Mouse (Mus musculus) forebrain, embryonic 13.5 days (tissue): ENCODE measurements around the gene Cdkal1. TPM values are rescaled to one million over a fixed set of nuclear protein-coding genes. Genes with fewer than 3 reads are reported as not detected.

ENCODE experiments used
- ATAC-seq: fragments of 200-750 bp; cut with Nextera tagmentation; 2 replicates; pipeline ENCODE4 v1.8.0; 2017
- H3K27ac ChIP-seq: fragments of 300-500 bp; sonication (generic); 2 replicates; pipeline ENCODE4 v1.5.1; 2015; ENCODE audit warnings: inconsistent platforms, mild to moderate bottlenecking, moderate library complexity
- H3K27me3 ChIP-seq: fragments of 300-500 bp; sonication (generic); 2 replicates; pipeline ENCODE4 v1.6.1; 2015; ENCODE audit warnings: mild to moderate bottlenecking, inconsistent platforms
- H3K36me3 ChIP-seq: fragments of 300-500 bp; sonication (generic); 2 replicates; pipeline ENCODE4 v1.6.1; 2015; ENCODE audit warnings: mild to moderate bottlenecking, inconsistent platforms; ENCODE audit not compliant: poor library complexity, severe bottlenecking
- H3K4me1 ChIP-seq: fragments of 300-500 bp; sonication (generic); 2 replicates; pipeline ENCODE4 v1.6.1; 2015; ENCODE audit warnings: inconsistent platforms
- H3K4me2 ChIP-seq: fragments of 300-500 bp; sonication (generic); 2 replicates; pipeline ENCODE4 v1.6.1; 2015; ENCODE audit warnings: inconsistent platforms, mild to moderate bottlenecking, moderate library complexity
- H3K4me3 ChIP-seq: fragments of 300-500 bp; sonication (generic); 2 replicates; pipeline ENCODE4 v1.5.1; 2015; ENCODE audit warnings: mild to moderate bottlenecking, inconsistent platforms
- H3K9ac ChIP-seq: fragments of 300-500 bp; sonication (generic); 2 replicates; pipeline ENCODE4 v1.6.1; 2015; ENCODE audit warnings: mild to moderate bottlenecking, inconsistent platforms
- H3K9me3 ChIP-seq: fragments of 300-500 bp; sonication (generic); replicated peaks from 2 replicates; pipeline ENCODE4 v1.6.1; 2016; ENCODE audit warnings: inconsistent platforms
- WGBS: fragments of 180-500 bp; shearing (Covaris S2); methylation state at CpG from one replicate; pipeline ENCODE4 v1.1.7; 2015; 5-methylcytosine and 5-hydroxymethylcytosine counted together
- polyA plus RNA-seq: library from polyadenylated mRNA; unstranded; fragments of >200 nt; fragmentation: Nextera tagmentation; extraction: Ambion mirVana; gene quantifications from 2 replicates; pipeline ENCODE4 v1.2.1, GENCODE M21; 2015

Cdkal1 gene
- polyA plus RNA-seq, 1 experiment from 2014 or later = 29.5 TPM

DNA sequence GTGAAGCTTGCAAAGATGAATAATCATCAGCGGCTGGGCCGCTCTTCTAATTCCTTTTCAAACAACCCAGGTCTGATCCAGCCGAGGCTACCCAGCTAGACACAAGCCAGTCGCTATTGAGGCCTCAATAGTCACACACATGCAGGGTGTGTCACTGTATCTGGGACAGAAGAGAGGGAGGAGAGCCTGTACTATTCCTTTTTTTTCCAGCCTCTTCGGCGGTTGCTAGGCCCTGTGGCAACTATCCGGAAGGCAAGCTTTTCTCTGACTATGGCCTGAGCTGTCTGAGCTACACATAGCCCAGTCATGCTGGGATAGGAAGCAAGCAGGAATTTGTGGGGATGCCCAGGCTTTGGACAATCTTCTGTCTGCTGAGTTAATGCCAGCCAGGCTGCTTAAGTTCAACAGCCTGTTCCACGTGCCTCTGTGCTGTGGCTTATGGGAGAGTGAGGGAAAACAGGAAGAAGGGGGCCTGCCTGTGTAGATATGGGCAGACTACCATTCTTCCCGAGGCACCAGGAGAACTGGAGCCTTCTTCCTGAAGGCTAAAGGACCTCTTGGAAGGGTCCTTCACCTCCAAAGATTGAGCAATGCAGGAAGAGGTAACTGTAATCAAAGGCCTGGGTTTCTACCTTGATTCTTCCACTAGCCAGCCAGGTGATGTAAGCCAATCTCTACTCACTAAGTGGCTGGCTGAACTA is 658.5 kb downstream of the Cdkal1 start:
- peak; percentile 39; the same call in 1 of the 2 replicates for ATAC-seq
- peak overlapping the region; percentile 26; the same call in 1 of the 2 replicates for H3K9ac ChIP-seq
- H3K27ac ChIP-seq = peak overlapping the region; percentile 86
- H3K4me1 ChIP-seq = peaks cover 43% of the 10 kb centered on the region
- H3K9me3 ChIP-seq = no peaks in the 10 kb centered on the region
- no peak overlapping the region; the same call in 1 of the 2 replicates for H3K4me2 ChIP-seq
- H3K27me3 ChIP-seq = no peaks in the 10 kb centered on the region
- WGBS = 25% methylated on average over 9 of the region's 9 CpGs
- H3K4me3 ChIP-seq = no peak overlapping the region
- no peaks in the 10 kb centered on the region for H3K36me3 ChIP-seq

DNA sequence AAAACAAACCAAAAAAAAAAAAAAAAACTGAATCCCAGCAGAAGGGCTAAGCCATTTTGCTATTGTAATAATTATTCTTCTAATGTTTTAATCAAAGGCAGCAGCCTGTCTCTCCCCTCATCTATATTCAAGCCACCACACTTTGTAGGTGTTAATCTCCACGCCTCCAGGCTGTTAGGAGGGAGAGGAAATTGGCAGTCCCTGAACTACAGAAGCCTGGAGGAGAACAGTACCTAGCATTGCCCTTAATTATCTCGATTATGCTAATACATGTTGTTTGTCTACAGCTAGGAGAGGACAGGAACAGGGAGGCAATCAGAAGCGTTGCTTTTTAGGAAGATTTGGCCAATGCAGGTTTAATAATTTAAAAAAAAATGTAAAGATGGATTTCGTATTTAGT is 659.8 kb downstream of the Cdkal1 start:
- no peak overlapping the region for H3K9ac ChIP-seq
- H3K27me3 ChIP-seq = no peaks in the 10 kb centered on the region
- H3K9me3 ChIP-seq = no peaks in the 10 kb centered on the region
- WGBS = 22% methylated on average over 4 of the region's 4 CpGs
- ATAC-seq = peak; percentile 90
- H3K4me3 ChIP-seq = no peak overlapping the region
- peaks cover 43% of the 10 kb centered on the region for H3K4me1 ChIP-seq
- no peak overlapping the region for H3K4me2 ChIP-seq
- peak overlapping the region; percentile 90 for H3K27ac ChIP-seq
- H3K36me3 ChIP-seq = no peaks in the 10 kb centered on the region

DNA sequence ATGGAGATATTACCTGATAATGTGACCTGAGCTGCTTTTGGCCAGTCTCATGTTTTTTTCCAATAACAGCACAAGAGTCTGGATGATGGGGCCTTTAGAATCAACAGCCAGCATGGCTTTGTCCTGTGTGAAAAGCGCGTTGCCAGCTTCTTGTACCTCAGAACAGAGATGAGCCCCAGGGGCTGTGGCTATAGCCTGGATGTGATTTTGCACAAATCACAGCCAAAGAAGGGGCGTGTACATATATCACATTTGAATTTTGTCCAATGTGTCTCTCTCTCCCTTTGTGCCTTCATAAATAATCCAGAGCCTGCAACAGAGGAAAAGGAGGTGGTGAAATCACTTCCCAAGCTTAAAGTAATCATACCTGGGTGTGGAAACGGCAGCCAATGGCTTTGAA is 660.5 kb downstream of the Cdkal1 start:
- H3K27ac ChIP-seq = peak overlapping the region; percentile 90
- ATAC-seq = peak; percentile 58
- H3K9me3 ChIP-seq = no peaks in the 10 kb centered on the region
- H3K4me1 ChIP-seq = peaks cover 43% of the 10 kb centered on the region
- no peak overlapping the region for H3K9ac ChIP-seq
- H3K4me2 ChIP-seq = peak overlapping the region; percentile 20
- no peaks in the 10 kb centered on the region for H3K27me3 ChIP-seq
- H3K4me3 ChIP-seq = no peak overlapping the region
- H3K36me3 ChIP-seq = no peaks in the 10 kb centered on the region
- WGBS = 44% methylated on average over 4 of the region's 4 CpGs

DNA sequence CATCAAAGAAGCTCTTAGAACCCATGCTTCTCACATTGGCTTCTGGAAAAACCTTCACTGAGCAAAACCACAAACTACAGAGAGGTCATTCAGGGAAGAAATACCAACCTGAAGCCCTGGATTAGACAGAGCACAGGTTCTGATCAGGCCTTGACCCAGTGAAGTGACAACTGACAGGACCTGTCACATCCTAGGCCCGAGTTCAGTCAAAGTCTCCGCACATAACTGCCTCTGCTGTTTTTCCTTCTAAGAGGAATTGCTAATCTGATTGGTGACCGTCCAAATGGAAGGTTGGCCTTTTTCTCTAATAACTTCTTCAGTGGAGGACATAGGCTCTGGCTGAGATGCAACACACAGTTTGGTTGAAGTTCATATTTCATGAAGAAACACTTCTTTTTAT is 662.8 kb downstream of the Cdkal1 start:
- no peak overlapping the region for H3K9ac ChIP-seq
- ATAC-seq = no peak
- no peak overlapping the region for H3K4me2 ChIP-seq
- 91% methylated on average over 3 of the region's 3 CpGs for WGBS
- H3K9me3 ChIP-seq = no peaks in the 10 kb centered on the region
- no peak overlapping the region for H3K27ac ChIP-seq
- no peaks in the 10 kb centered on the region for H3K36me3 ChIP-seq
- H3K27me3 ChIP-seq = no peaks in the 10 kb centered on the region
- H3K4me3 ChIP-seq = no peak overlapping the region
- peaks cover 35% of the 10 kb centered on the region for H3K4me1 ChIP-seq

DNA sequence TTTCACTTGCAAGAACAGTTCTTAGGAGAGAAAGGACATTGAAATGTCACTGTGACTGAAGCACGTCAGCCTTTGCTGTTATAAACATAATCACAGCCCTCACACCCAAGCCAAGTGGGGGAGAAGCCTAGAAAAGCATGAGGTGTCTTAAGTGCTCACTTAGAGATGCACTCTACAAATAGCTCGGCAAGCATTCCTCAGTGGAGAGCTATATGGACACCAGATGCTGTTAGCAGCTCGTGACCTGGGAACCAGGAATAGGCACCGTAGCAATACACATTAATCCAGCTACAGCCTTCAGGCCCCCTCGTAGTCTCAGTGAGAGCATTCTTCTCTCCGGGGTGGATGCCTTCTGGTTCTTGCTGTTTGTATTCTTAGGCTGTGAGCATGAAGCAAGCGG is 664.9 kb downstream of the Cdkal1 start:
- Histone ChIP-seq H3K36me3 (no peaks in the 10 kb centered on the region), H3K4me1 (peaks cover 18% of the 10 kb centered on the region), H3K4me3 (no peak overlapping the region), H3K4me2 (no peak overlapping the region), H3K9me3 (no peaks in the 10 kb centered on the region), H3K27ac (no peak overlapping the region), H3K27me3 (no peaks in the 10 kb centered on the region), H3K9ac (no peak overlapping the region)
- ATAC-seq = no peak
- 89% methylated on average over 7 of the region's 7 CpGs for WGBS

DNA sequence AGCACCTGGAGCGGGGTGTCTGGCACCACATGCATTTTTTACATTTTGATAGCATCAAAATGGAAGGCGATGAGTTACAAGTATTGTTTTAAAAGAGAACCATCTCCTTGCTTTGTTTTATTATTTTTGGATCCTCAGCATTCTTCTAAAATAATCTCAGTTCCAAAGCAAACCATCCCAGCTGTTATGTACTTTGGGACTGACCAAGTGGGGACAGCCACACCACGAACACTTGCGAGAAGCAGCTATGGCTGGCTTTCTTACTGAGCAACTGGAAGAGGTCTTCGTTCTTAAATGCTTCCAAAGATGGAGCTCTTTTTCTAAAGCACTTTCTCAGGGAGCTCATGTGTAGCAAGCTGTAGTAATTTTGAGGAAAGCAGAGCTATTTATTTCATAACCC is 668.7 kb downstream of the Cdkal1 start:
- Histone ChIP-seq H3K9me3 (no peaks in the 10 kb centered on the region), H3K4me3 (no peak overlapping the region), H3K27ac (no peak overlapping the region), H3K4me1 (no peaks in the 10 kb centered on the region), H3K36me3 (no peaks in the 10 kb centered on the region), H3K9ac (no peak overlapping the region), H3K4me2 (no peak overlapping the region), H3K27me3 (no peaks in the 10 kb centered on the region)
- no peak for ATAC-seq
- WGBS = 96% methylated on average over 5 of the region's 5 CpGs

DNA sequence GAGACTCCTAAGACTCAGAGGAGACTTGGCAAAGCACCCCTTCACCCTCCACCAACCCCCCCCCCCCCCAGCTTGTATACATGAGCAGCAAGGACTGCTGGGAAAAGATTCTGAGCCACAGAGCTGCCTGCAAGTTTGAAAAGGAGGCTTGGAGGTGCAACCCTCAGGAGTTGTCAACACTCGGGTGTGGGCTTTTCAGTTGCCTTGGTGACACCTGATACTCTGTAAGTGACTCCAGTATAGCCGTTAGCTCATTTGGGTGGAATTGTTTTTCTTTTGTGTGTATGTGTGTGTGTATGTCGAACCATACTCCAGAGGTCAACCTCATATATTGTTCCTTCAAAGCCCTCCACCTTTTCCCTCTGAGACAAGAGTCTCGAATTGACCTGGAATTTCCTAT is 669.9 kb downstream of the Cdkal1 start:
- 63% methylated on average over 4 of the region's 4 CpGs for WGBS
- Histone ChIP-seq H3K36me3 (no peaks in the 10 kb centered on the region), H3K4me1 (no peaks in the 10 kb centered on the region), H3K9me3 (no peaks in the 10 kb centered on the region), H3K4me2 (no peak overlapping the region), H3K27me3 (no peaks in the 10 kb centered on the region), H3K9ac (no peak overlapping the region), H3K4me3 (no peak overlapping the region), H3K27ac (no peak overlapping the region)
- no peak for ATAC-seq

DNA sequence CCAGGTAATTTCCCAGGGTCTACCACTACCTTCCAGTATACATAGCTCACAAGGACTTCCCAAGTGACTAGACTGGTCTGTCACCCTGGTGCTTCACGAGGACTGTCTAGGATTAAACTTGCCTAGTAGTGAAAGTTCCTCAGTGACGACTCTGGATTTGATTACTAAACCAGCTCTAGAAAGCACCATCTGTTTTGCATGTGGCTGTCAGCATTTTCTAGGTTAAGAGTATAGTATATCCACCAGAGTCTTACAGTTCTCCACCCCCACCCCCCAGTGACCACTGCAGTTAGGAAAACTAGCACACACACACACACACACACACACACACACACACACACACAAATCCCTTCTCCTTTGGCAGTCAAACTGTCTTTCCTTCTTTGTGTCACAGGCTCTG is 670.9 kb downstream of the Cdkal1 start:
- Histone ChIP-seq H3K4me2 (no peak overlapping the region), H3K27me3 (no peaks in the 10 kb centered on the region), H3K9ac (no peak overlapping the region), H3K4me1 (no peaks in the 10 kb centered on the region), H3K36me3 (no peaks in the 10 kb centered on the region), H3K4me3 (no peak overlapping the region), H3K27ac (no peak overlapping the region), H3K9me3 (no peaks in the 10 kb centered on the region)
- WGBS = 78% methylated on average over 2 of the region's 2 CpGs
- ATAC-seq = no peak

DNA sequence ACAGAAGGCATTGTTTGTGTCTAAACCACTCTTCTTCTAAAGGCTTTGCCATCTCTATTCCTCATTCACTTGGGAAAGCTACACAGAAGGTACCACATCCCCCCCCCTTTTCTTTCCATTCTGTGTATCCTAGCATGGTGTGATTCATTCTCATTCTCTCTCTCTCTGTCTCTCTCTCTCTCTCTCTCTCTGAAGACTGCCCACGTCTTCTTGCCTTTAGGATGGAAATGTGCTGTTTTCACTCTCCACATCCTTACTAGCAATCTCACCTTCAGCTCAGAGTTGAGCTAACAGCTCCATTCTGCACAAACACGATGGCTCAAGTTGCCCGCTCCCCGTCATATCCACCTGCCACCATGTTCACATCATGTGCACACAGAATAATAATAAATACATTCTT is 675.6 kb downstream of the Cdkal1 start:
- 90% methylated on average over 4 of the region's 4 CpGs for WGBS
- H3K4me3 ChIP-seq = no peak overlapping the region

DNA sequence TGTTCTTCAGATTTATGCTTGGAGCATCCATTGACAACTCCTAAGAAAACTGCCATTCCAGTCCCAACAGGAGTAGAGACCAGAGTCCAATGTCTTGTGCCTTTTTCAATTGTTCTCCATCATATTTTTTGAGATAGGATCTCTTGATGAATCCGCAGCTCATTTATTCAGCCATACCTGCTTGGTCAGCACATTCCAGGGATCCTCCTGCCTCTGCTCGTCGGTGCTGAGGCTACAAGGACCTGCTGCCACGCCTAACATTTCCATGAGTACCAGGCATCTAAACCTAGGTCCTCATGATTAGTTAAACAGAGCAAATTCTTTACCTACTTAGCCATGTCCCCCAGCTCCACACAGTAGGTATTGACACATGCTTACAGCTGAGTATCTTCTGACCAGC is 676.2 kb downstream of the Cdkal1 start:
- Histone ChIP-seq H3K9me3 (no peaks in the 10 kb centered on the region), H3K4me2 (no peak overlapping the region), H3K27ac (no peak overlapping the region), H3K9ac (no peak overlapping the region), H3K27me3 (no peaks in the 10 kb centered on the region), H3K4me1 (peaks cover 8% of the 10 kb centered on the region), H3K36me3 (no peaks in the 10 kb centered on the region), H3K4me3 (no peak overlapping the region)
- no peak for ATAC-seq
- WGBS = 95% methylated on average over 4 of the region's 4 CpGs

More for the DNA sequence above, 675.6 kb downstream of the Cdkal1 start:
- no peak for ATAC-seq
- Histone ChIP-seq H3K4me1 (peaks cover 8% of the 10 kb centered on the region), H3K27me3 (no peaks in the 10 kb centered on the region), H3K9ac (no peak overlapping the region), H3K27ac (no peak overlapping the region), H3K4me2 (no peak overlapping the region), H3K36me3 (no peaks in the 10 kb centered on the region), H3K9me3 (no peaks in the 10 kb centered on the region)

DNA sequence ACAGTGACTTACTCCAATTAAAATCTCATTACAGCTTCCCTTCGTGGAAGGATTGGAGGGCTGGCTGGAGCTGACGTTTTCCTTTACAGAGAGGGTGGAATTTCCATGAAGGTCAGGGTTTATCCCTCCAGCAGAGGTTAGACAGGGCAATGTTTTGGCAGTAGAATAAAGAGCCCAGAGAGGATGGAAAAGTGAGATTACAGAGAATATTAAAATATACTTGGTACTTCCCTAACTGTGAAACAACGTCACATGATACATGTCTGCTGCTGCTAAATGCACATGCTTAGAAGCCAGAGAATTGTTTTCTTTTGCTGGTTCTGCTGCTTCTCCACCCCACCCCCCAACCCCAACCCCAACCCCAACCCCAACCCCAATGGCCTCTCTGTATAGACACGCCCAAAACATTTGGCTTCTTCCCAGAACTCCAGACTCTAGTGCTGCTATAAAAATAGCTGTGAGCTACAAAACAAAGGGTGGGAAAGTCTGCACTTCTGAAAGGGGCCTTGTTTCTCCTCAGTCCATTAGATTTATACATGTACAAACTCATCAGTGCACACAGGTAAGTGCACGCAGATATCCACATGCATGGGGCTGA is 677.5 kb downstream of the Cdkal1 start:
- H3K27me3 ChIP-seq = no peaks in the 10 kb centered on the region
- no peaks in the 10 kb centered on the region for H3K9me3 ChIP-seq
- H3K4me2 ChIP-seq = no peak overlapping the region
- H3K36me3 ChIP-seq = no peaks in the 10 kb centered on the region
- no peak overlapping the region for H3K9ac ChIP-seq
- no peak overlapping the region for H3K4me3 ChIP-seq
- H3K4me1 ChIP-seq = peaks cover 8% of the 10 kb centered on the region
- 52% methylated on average over 5 of the region's 5 CpGs for WGBS
- no peak overlapping the region for H3K27ac ChIP-seq
- no peak for ATAC-seq

DNA sequence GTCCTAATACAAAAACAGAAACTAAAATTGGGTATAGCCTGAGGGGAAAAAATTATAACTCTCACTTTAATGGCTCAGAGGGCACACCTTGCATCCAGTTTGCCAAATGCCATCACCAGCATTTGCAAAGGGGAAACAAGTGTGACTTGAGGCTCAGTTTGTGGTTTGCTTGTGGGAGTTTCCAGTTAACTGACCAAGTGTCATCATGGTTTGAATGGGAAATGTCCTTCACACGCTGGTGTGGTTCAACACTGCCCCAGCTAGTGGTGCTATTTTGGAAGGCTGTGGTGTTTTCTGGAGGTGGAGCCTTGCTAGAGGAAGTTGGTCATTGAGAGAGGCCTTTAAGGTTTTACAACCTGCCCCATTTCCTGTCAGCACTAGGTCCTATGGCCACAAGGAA is 686.1 kb downstream of the Cdkal1 start:
- Histone ChIP-seq H3K4me1 (peaks cover 9% of the 10 kb centered on the region), H3K27ac (no peak overlapping the region)
- ATAC-seq = no peak

More for the DNA sequence above, 686.1 kb downstream of the Cdkal1 start:
- Histone ChIP-seq H3K4me3 (no peak overlapping the region), H3K9me3 (no peaks in the 10 kb centered on the region), H3K27me3 (no peaks in the 10 kb centered on the region), H3K4me2 (no peak overlapping the region), H3K9ac (no peak overlapping the region), H3K36me3 (no peaks in the 10 kb centered on the region)
- WGBS = 80% methylated on average over 1 of the region's 1 CpGs
